Mouse (Mus musculus) hindbrain, postnatal 0 days (tissue): ENCODE measurements around the gene Aqp12. TPM values are rescaled to one million over a fixed set of nuclear protein-coding genes. Genes with fewer than 3 reads are reported as not detected.

Experiments
- ATAC-seq: fragments of 200-750 bp; cut with Nextera tagmentation; 2 replicates; pipeline ENCODE4 v1.8.0; 2017; ENCODE audit warnings: mild to moderate bottlenecking, moderate TSS enrichment, moderate library complexity
- DNase-seq: peaks from one replicate; pipeline ENCODE4 v3.0.0-alpha.2; 2015; ENCODE audit warnings: low spot score
- H3K27ac ChIP-seq: fragments of 300-500 bp; sonication (generic); 2 replicates; pipeline ENCODE4 v1.5.1; 2014; ENCODE audit warnings: mild to moderate bottlenecking
- H3K27me3 ChIP-seq: fragments of 300-500 bp; sonication (generic); 2 replicates; pipeline ENCODE4 v1.6.1; 2014; ENCODE audit warnings: low read length, mixed read lengths; ENCODE audit not compliant: insufficient read depth
- H3K36me3 ChIP-seq: fragments of 300-500 bp; sonication (generic); 2 replicates; pipeline ENCODE4 v1.6.1; 2014; ENCODE audit warnings: low read length, mixed read lengths; ENCODE audit not compliant: insufficient read depth
- H3K4me1 ChIP-seq: fragments of 300-500 bp; sonication (generic); 2 replicates; pipeline ENCODE4 v1.6.1; 2014; ENCODE audit warnings: antibody characterized with exemption, low read length, mixed read lengths; ENCODE audit not compliant: insufficient read depth
- H3K4me2 ChIP-seq: fragments of 300-500 bp; sonication (generic); 2 replicates; pipeline ENCODE4 v1.6.1; 2014; ENCODE audit warnings: low read depth, mild to moderate bottlenecking, low read length, moderate library complexity, mixed read lengths
- H3K4me3 ChIP-seq: fragments of 300-500 bp; sonication (generic); 2 replicates; pipeline ENCODE4 v1.5.1; 2014; ENCODE audit warnings: low read length
- H3K9ac ChIP-seq: fragments of 300-500 bp; sonication (generic); replicated peaks from 2 replicates; pipeline ENCODE4 v1.6.1; 2014; ENCODE audit warnings: mild to moderate bottlenecking, low read length, moderate library complexity, mixed read lengths
- H3K9me3 ChIP-seq: fragments of 300-500 bp; sonication (generic); 2 replicates; pipeline ENCODE4 v1.6.1; 2016; ENCODE audit warnings: low read length, mixed read lengths
- CTCF ChIP-seq: IDR thresholded peaks from 2 replicates; pipeline ENCODE4 v1.5.1; 2016; ENCODE audit warnings: antibody characterized with exemption, control low read depth, low read depth
- WGBS: fragments of 180-500 bp; shearing (Covaris S2); extraction: QIAGEN DNeasy Blood & Tissue Kit; methylation state at CpG from one replicate; pipeline ENCODE4 v1.1.7; 2014; 5-methylcytosine and 5-hydroxymethylcytosine counted together
- polyA plus RNA-seq: library from polyadenylated mRNA; unstranded; fragments of >200 nt; fragmentation: Nextera tagmentation; extraction: Ambion mirVana; gene quantifications from 2 replicates; pipeline ENCODE4 v1.2.1, GENCODE M21; 2015
- total RNA-seq: library from RNA; depleted of rRNA; stranded (reverse); fragments of >200 nt; gene quantifications from 2 replicates; pipeline ENCODE4 v1.2.3, GENCODE M21; 2014

The Aqp12 gene
- total and polyA plus RNA-seq, 2 experiments from 2014 or later, result not detected

- no peak overlapping the region for H3K9ac ChIP-seq
- 0 out of 2 replicates have a peak overlapping the region, but pooled peaks have one; percentile 48 for H3K27ac ChIP-seq
- DNase-seq (peak; percentile 80), ATAC-seq (peak; percentile 68)
- no peaks in the 10 kb centered on the region; the same call in 1 of the 2 replicates for H3K4me1 ChIP-seq
- no peaks in the 10 kb centered on the region for H3K9me3 ChIP-seq
- no peak overlapping the region for H3K4me3 ChIP-seq
- TF ChIP-seq CTCF, result peak; percentile 93
- no peaks in the 10 kb centered on the region for H3K27me3 ChIP-seq
- peaks cover 33% of the 10 kb centered on the region for H3K36me3 ChIP-seq
- no peak overlapping the region for H3K4me2 ChIP-seq
Measured at GRCm38 (mm10) chr1:93014460-93014859, 8.3 kb downstream of the Aqp12 start.

- no peak for TF ChIP-seq CTCF
- Histone ChIP-seq H3K36me3 (peaks cover 40% of the 10 kb centered on the region), H3K27ac (peak overlapping the region; percentile 48; the same call in 1 of the 2 replicates), H3K27me3 (no peaks in the 10 kb centered on the region), H3K9me3 (no peaks in the 10 kb centered on the region), H3K4me2 (no peak overlapping the region), H3K4me1 (no peaks in the 10 kb centered on the region; the same call in 1 of the 2 replicates), H3K4me3 (no peak overlapping the region), H3K9ac (no peak overlapping the region)
- DNase-seq (no peak), ATAC-seq (no peak)
- WGBS, result 63% methylated on average over 2 of the region's 2 CpGs
Measured at GRCm38 (mm10) chr1:93015136-93015535, 9.0 kb downstream of the Aqp12 start.

- 78% methylated on average over 10 of the region's 10 CpGs for WGBS
- DNase-seq, result no peak
- no peak overlapping the region for H3K27ac ChIP-seq
- no peak for TF ChIP-seq CTCF
- no peak overlapping the region for H3K9ac ChIP-seq
- H3K4me2 ChIP-seq, result no peak overlapping the region
- ATAC-seq, result no peak
- H3K4me1 ChIP-seq, result no peaks in the 10 kb centered on the region; the same call in 1 of the 2 replicates
- no peaks in the 10 kb centered on the region for H3K27me3 ChIP-seq
- peaks cover 74% of the 10 kb centered on the region for H3K36me3 ChIP-seq
- H3K9me3 ChIP-seq, result no peaks in the 10 kb centered on the region
- no peak overlapping the region for H3K4me3 ChIP-seq
Measured at GRCm38 (mm10) chr1:93018716-93019115, 12.6 kb downstream of the Aqp12 start.

- TF ChIP-seq CTCF, result no peak
Measured at GRCm38 (mm10) chr1:93020602-93021001, 14.5 kb downstream of the Aqp12 start.

GRCm38 (mm10) chr1:93026600-93026999, 20.5 kb downstream of the Aqp12 start:
- Histone ChIP-seq H3K4me1 (no peaks in the 10 kb centered on the region), H3K27ac (no peak overlapping the region), H3K27me3 (no peaks in the 10 kb centered on the region), H3K4me2 (no peak overlapping the region), H3K4me3 (no peak overlapping the region), H3K9me3 (no peaks in the 10 kb centered on the region), H3K9ac (no peak overlapping the region), H3K36me3 (peaks cover 65% of the 10 kb centered on the region)
- WGBS, result 92% methylated on average over 8 of the region's 8 CpGs
- DNase-seq (no peak), ATAC-seq (no peak)
- no peak for TF ChIP-seq CTCF

More at GRCm38 (mm10) chr1:93020602-93021001, 14.5 kb downstream of the Aqp12 start:
- no peak overlapping the region for H3K4me2 ChIP-seq
- no peak for DNase-seq
- H3K4me3 ChIP-seq, result no peak overlapping the region
- no peaks in the 10 kb centered on the region for H3K27me3 ChIP-seq
- H3K9me3 ChIP-seq, result no peaks in the 10 kb centered on the region
- 86% methylated on average over 4 of the region's 4 CpGs for WGBS
- no peak overlapping the region for H3K9ac ChIP-seq
- peaks cover 93% of the 10 kb centered on the region for H3K36me3 ChIP-seq
- no peak for ATAC-seq
- no peak overlapping the region for H3K27ac ChIP-seq
- H3K4me1 ChIP-seq, result no peaks in the 10 kb centered on the region

GRCm38 (mm10) chr1:93029387-93029786, 23.3 kb downstream of the Aqp12 start:
- H3K27ac ChIP-seq, result no peak overlapping the region
- DNase-seq (no peak), ATAC-seq (no peak)
- TF ChIP-seq CTCF, result no peak; the same call in 1 of the 2 replicates
- WGBS, result 93% methylated on average over 10 of the region's 10 CpGs
- no peaks in the 10 kb centered on the region for H3K27me3 ChIP-seq
- no peak overlapping the region for H3K4me3 ChIP-seq
- peaks cover 60% of the 10 kb centered on the region for H3K36me3 ChIP-seq
- no peak overlapping the region for H3K9ac ChIP-seq
- H3K9me3 ChIP-seq, result no peaks in the 10 kb centered on the region
- H3K4me1 ChIP-seq, result no peaks in the 10 kb centered on the region
- H3K4me2 ChIP-seq, result no peak overlapping the region

GRCm38 (mm10) chr1:93030060-93030459, 23.9 kb downstream of the Aqp12 start:
- Histone ChIP-seq H3K9ac (no peak overlapping the region), H3K4me2 (no peak overlapping the region), H3K36me3 (peaks cover 53% of the 10 kb centered on the region), H3K27ac (no peak overlapping the region), H3K9me3 (no peaks in the 10 kb centered on the region), H3K4me1 (no peaks in the 10 kb centered on the region), H3K4me3 (no peak overlapping the region), H3K27me3 (no peaks in the 10 kb centered on the region)
- no peak for DNase-seq
- no peak for TF ChIP-seq CTCF
- 74% methylated on average over 2 of the region's 2 CpGs for WGBS
- no peak for ATAC-seq
